Mouse (Mus musculus): ENCODE measurements around the gene Med17. TPM values are rescaled to one million over a fixed set of nuclear protein-coding genes. Genes with fewer than 3 reads are reported as not detected.
A peak's percentile ranks its signal among the peaks of the same experiment; 100 is the strongest.

Med17 gene
- polyA plus RNA-seq, 1 experiment from 2014 or later, result 33.5 TPM

DNA sequence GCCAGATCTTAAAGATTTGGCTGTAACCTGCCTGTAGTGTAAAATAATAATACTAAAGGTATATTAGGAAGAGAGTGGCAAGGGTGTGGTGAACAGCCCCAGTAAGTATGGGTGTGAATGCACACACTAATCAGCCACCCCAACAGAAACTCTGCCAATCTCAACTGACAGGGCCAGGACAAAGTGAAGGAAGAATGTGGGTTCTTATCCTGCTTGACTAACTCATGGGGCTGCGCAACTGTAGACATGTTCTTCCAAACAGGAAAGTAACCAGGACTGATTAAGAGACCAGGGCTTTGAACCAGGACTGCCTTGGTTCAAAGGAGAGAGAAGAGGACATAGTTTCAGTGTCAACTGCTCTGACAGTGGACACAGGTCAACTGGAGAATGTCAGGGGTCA is 37.6 kb downstream of the Med17 start:
- Histone ChIP-seq H3K4me3 (replicated peaks) (no peak overlapping the region), H3K4me2 (no peak overlapping the region; the same call in 1 of the 2 replicates), H3K27me3 (replicated peaks) (no peaks in the 10 kb centered on the region), H3K36me3 (no peaks in the 10 kb centered on the region), H3K27ac (no peak overlapping the region), H3K9me3 (no peaks in the 10 kb centered on the region), H3K4me1 (peaks cover 11% of the 10 kb centered on the region; the same call in 1 of the 2 replicates), H3K9ac (no peak overlapping the region)
- WGBS, result 93% methylated on average over 1 of the region's 1 CpGs
- no peak for ATAC-seq (ENCODE audit: insufficient read depth, low FRiP score, low read depth)

DNA sequence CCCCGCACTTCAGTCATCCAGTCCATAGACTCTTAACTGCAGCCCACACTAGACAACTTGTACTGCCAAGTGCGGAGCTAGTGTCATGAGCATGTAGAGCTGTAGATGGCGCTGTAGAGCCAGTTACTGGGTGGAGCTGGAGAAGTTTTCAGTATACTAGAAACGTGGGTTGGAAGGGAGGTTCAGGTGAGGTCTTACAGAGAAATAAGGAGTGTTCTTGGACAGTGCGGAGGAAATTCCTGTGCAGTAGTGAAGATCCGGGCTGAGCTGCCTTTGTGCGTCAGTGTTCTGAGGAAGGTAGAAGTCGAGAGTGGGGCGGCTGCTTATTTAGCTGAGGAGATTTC is 38.2 kb downstream of the Med17 start:
- 41% methylated on average over 9 of the region's 9 CpGs for WGBS
- Histone ChIP-seq H3K27ac (no peak overlapping the region), H3K9me3 (no peaks in the 10 kb centered on the region), H3K9ac (no peak overlapping the region), H3K4me1 (peaks cover 11% of the 10 kb centered on the region; the same call in 1 of the 2 replicates), H3K27me3 (replicated peaks) (no peaks in the 10 kb centered on the region), H3K36me3 (no peaks in the 10 kb centered on the region), H3K4me2 (peak overlapping the region; percentile 11; the same call in 1 of the 2 replicates), H3K4me3 (replicated peaks) (no peak overlapping the region)
- peak; percentile 15; the same call in 1 of the 2 replicates for ATAC-seq (ENCODE audit: insufficient read depth, low FRiP score, low read depth)

DNA sequence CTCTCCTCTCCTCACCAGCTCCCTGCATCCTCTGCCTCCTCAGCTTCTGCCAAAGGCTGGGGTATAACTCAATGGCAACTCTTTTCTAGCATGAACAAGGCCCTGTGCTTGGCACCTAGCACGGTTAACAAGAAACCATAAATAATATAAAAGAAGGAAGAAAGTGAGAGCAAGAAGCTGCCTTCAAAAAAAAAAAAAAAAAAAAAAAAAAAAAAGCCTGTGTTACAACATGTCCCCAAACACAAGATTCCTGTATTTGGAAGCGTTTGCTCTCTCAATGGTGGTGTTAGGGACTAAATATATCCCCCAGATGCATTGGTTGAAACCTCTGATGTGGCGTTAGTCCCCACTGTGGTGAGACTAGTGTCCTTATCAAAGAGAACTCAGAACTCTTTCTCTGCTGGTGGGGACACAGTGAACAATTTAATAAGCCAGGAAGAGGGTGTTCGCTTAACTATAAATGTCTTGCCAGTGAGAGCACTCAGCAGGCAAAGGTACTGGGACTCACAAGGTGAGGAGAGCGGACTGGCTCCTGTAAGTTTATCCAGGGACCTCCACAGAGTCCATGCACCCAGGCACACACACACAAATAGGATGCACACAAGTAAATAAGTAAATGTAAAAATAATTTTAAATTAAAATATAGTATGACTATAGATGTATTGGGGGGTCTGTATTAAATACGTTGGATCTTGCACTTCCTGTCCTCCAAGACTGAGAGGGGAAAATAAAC is 38.7 kb downstream of the Med17 start:
- ATAC-seq (ENCODE audit: insufficient read depth, low FRiP score, low read depth), result no peak
- H3K4me3 ChIP-seq (replicated peaks), result no peak overlapping the region
- WGBS, result 62% methylated on average over 6 of the region's 6 CpGs
- H3K4me2 ChIP-seq, result no peak overlapping the region
- H3K9ac ChIP-seq, result no peak overlapping the region
- no peaks in the 10 kb centered on the region for H3K9me3 ChIP-seq
- no peaks in the 10 kb centered on the region for H3K27me3 ChIP-seq (replicated peaks)
- no peak overlapping the region for H3K27ac ChIP-seq
- H3K36me3 ChIP-seq, result no peaks in the 10 kb centered on the region
- peaks cover 11% of the 10 kb centered on the region; the same call in 1 of the 2 replicates for H3K4me1 ChIP-seq

DNA sequence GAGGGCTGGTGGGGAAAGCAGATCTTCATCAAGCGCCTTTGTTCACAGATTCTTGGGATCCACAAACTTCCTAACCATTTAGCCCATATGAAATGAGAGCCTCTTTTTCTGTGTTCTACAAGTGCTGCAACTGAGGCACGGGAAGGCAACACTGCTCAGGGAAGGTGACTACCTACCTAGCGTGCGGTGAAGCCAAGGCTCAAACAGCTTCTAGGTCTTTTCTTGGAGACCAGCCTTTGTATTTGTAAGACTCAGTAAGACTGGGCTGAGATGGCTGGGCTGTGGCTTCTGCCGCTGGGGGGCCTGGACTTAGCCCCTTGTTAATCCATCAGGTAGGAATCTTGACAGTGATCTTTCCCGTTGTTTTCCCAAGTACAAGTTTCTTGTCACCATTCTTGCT is 39.7 kb downstream of the Med17 start:
- peak overlapping the region; percentile 93; the same call in 1 of the 2 replicates for H3K4me2 ChIP-seq
- H3K36me3 ChIP-seq, result no peaks in the 10 kb centered on the region
- H3K9ac ChIP-seq, result no peak overlapping the region
- ATAC-seq (ENCODE audit: insufficient read depth, low FRiP score, low read depth), result no peak
- H3K4me3 ChIP-seq (replicated peaks), result no peak overlapping the region
- 89% methylated on average over 6 of the region's 6 CpGs for WGBS
- H3K9me3 ChIP-seq, result no peaks in the 10 kb centered on the region
- H3K27ac ChIP-seq, result no peak overlapping the region
- peaks cover 11% of the 10 kb centered on the region; the same call in 1 of the 2 replicates for H3K4me1 ChIP-seq
- no peaks in the 10 kb centered on the region for H3K27me3 ChIP-seq (replicated peaks)

DNA sequence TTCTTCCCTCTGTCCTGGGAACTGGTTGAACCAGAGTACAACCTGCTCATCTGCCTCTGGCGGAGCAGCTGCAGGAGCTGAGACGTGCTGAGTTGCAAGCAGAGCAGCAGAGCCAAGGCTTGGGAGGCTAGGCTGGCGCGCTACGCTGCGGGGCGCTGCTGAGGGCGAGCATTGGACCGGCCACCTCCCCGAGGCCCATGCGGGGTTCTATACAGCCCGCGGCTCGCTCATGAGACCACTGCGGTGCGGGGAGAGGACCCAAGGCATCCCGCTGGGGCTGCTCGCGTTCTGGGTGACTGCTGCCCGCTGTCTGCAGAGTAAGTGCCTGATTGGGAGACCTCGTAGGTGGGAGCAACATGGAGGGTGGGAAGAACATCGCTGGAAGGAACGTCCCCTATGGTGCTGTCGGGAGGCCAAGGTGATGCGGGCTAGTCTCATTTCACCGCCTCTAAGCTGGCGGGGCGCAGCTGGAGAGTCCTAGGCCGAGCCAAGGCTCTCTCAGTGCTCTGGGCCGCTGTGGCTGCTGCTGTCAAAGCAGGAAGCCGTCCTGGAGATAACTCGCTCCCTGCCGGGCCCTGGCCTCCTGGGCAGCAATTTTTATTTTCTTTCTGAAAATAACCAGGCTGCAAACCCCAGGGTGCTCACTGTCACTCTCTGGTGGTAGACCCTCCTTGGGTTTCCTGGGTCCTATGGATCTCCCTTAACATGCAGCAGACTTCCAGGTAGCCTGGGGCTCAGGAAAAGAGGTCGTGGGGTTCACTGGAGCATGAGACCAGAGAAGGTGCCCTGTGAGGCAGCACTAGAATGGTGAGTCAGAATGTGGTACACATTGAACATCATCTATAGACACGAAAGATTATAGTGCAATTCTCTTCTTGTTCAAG is 40.4 kb downstream of the Med17 start, which contains the start of gene Vstm5:
Gene Vstm5, plus strand, starts transcription at position 4 of the 884 bp plus-strand sequence.
- WGBS, result 6% methylated on average over 35 of the region's 35 CpGs
- Histone ChIP-seq H3K27ac (peak within 1 kb of the TSS; percentile 41; the same call in 1 of the 2 replicates), H3K36me3 (no peaks in the 10 kb centered on the region), H3K9me3 (no peaks in the 10 kb centered on the region), H3K4me3 (replicated peaks) (peak within 1 kb of the TSS; percentile 50), H3K4me2 (peak within 1 kb of the TSS; percentile 93), H3K9ac (peak within 1 kb of the TSS; percentile 45; the same call in 1 of the 2 replicates), H3K4me1 (peaks cover 11% of the 10 kb centered on the region; the same call in 1 of the 2 replicates), H3K27me3 (replicated peaks) (no peaks in the 10 kb centered on the region)
- peak; percentile 67 for ATAC-seq (ENCODE audit: insufficient read depth, low FRiP score, low read depth)

DNA sequence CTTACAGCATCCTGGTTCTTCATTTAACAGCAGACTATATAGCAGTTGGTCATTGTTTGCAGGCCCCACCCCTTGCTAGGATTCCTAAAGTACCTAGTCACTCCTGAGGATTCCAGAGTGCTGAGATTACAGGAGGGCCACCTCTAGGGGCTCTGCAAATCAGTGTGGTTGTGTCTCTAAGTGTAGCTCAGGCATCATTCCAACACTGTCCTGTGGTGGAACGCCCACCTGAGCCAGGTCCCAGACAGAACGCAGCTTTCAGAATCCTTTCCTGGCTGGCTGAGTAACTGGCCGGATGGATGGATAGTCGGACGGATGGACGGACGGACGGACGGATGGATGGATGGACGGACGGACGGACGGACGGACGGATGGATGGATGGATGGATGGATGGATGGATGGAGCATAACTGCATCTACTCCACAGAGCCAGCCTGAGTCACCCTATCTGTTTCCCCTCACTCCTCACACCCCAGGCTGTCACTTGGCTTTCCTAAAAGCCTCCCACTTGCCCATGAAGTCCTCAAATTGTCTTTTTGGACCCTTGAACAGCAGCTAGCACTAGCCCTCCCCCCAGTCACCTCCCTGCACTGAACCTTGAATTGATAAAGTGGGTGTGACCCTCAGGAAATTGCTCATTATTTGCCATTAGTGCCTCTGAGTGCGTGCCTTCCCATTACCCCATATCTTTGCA is 41.3 kb downstream of the Med17 start:
- H3K9ac ChIP-seq, result peak overlapping the region; percentile 45; the same call in 1 of the 2 replicates
- H3K27ac ChIP-seq, result peak overlapping the region; percentile 41; the same call in 1 of the 2 replicates
- peaks cover 11% of the 10 kb centered on the region; the same call in 1 of the 2 replicates for H3K4me1 ChIP-seq
- peak overlapping the region; percentile 93 for H3K4me2 ChIP-seq
- H3K36me3 ChIP-seq, result no peaks in the 10 kb centered on the region
- H3K9me3 ChIP-seq, result no peaks in the 10 kb centered on the region
- H3K27me3 ChIP-seq (replicated peaks), result no peaks in the 10 kb centered on the region
- ATAC-seq (ENCODE audit: insufficient read depth, low FRiP score, low read depth), result peak; percentile 52
- peak overlapping the region; percentile 50 for H3K4me3 ChIP-seq (replicated peaks)
- 74% methylated on average over 16 of the region's 16 CpGs for WGBS

DNA sequence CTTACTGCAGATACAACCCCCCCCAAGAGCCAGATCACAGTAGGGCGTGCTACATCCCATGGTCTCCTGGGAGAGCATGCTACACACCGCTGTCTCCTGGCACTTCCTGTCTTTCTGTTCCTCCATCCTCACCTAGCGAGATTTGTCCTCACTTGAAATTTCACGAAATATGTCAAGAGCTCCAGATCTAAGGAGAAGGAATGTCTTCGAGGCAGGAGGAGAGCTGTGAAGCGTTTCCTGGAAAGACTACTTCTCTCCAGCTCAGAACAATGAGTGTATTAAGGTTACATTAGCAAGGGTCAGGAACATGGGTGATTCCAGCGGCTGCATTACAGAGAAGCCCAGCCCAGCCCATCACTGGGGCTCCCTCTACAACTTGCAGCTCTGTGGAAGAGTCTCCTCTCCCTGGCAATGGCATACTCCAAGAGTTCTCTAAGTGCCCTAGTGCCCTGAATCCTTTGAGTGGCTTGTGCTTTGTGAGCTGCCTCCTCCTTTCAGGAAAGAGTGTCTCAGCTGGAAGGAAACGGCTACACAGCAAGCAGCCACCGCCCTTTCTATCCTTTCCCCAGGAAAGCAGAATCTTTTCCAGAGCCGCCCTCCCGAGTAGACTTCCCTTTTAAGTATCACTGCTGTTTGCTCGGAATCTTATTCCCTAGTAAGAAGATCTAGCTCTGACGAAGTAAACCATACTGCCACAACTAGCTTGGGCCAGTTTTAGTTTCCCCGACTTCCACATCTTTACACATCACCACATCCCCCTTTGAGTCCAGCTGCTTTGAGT is 42.0 kb downstream of the Med17 start:
- Histone ChIP-seq H3K27me3 (replicated peaks) (no peaks in the 10 kb centered on the region), H3K9ac (no peak overlapping the region), H3K9me3 (no peaks in the 10 kb centered on the region), H3K27ac (no peak overlapping the region), H3K4me2 (no peak overlapping the region), H3K4me1 (peaks cover 11% of the 10 kb centered on the region; the same call in 1 of the 2 replicates), H3K36me3 (no peaks in the 10 kb centered on the region), H3K4me3 (replicated peaks) (no peak overlapping the region)
- ATAC-seq (ENCODE audit: insufficient read depth, low FRiP score, low read depth), result no peak
- 56% methylated on average over 14 of the region's 14 CpGs for WGBS

DNA sequence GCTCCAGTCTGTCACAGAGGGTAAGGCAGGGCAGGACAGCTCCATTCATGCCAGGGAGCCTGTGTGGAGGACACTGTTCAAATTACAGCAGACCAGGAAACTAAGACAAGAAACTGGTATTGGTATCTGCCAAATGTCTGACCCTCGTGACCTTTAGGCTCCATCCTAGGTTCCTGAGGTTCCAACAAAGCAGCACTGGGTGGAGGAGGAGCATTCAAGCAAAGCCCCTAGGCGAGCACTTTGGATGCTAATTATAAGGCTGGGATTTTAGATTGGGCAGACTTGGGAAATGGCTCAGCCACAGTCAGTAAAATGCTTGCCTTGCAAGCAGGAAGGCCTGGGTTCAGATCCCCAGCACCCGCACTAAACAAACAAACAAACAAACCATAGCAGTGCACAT is 43.7 kb downstream of the Med17 start:
- WGBS, result 80% methylated on average over 3 of the region's 3 CpGs

DNA sequence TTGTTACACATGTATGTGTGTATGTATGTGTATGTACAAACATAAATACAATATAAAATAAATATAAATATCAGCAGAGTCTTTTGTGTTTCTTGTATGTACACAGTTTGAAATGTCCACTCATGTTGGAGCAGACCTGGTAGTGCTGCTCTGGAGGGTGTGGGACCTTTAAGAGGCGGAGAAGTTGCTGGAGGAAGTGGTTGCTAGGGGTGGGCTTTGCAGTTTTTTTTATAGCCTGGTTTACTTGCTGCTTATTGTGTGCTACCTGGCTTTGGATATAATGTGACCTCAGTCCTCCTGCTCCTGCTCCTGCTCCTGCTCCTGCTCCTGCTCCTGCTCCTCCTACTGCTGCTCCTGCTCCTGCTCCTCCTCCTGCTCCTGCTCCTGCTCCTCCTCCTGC is 46.1 kb downstream of the Med17 start:
- Histone ChIP-seq H3K36me3 (no peaks in the 10 kb centered on the region), H3K4me3 (replicated peaks) (no peak overlapping the region), H3K4me1 (0 out of 2 replicates have a peak, but pooled peaks cover 3% of the 10 kb centered on the region), H3K9me3 (no peaks in the 10 kb centered on the region), H3K9ac (no peak overlapping the region), H3K27me3 (replicated peaks) (no peaks in the 10 kb centered on the region), H3K27ac (no peak overlapping the region), H3K4me2 (no peak overlapping the region)
- no peak for ATAC-seq (ENCODE audit: insufficient read depth, low FRiP score, low read depth)
- WGBS, result 89% methylated on average over 1 of the region's 1 CpGs

More for the DNA sequence above, 43.7 kb downstream of the Med17 start:
- H3K4me3 ChIP-seq (replicated peaks), result no peak overlapping the region
- H3K9me3 ChIP-seq, result no peaks in the 10 kb centered on the region
- H3K27ac ChIP-seq, result no peak overlapping the region
- no peaks in the 10 kb centered on the region for H3K36me3 ChIP-seq
- H3K4me2 ChIP-seq, result no peak overlapping the region
- peaks cover 11% of the 10 kb centered on the region; the same call in 1 of the 2 replicates for H3K4me1 ChIP-seq
- no peak overlapping the region for H3K9ac ChIP-seq
- no peak for ATAC-seq (ENCODE audit: insufficient read depth, low FRiP score, low read depth)
- H3K27me3 ChIP-seq (replicated peaks), result no peaks in the 10 kb centered on the region

DNA sequence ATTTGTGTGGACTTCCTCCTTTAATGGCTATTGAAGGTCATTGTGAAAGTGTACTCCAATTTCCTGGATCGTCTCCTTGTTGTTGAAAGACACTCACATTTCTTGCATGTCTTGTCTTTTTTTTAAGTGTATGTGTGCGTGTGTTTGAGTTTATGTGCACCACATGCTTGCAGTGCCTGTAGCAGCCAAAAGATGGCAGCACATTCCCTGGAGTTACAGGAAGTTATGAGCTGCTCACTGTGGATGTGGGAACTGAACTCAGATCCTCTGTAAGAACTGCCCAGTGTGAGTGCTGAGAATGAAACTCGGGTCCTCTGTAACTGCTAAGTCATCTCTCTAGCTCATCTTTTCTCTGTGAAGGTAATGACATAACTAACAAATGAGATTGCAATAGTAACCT is 47.3 kb downstream of the Med17 start:
- Histone ChIP-seq H3K27ac (no peak overlapping the region), H3K9ac (no peak overlapping the region), H3K4me3 (replicated peaks) (no peak overlapping the region), H3K4me1 (no peaks in the 10 kb centered on the region), H3K4me2 (no peak overlapping the region), H3K9me3 (no peaks in the 10 kb centered on the region), H3K36me3 (no peaks in the 10 kb centered on the region), H3K27me3 (replicated peaks) (no peaks in the 10 kb centered on the region)
- 86% methylated on average over 3 of the region's 3 CpGs for WGBS
- ATAC-seq (ENCODE audit: insufficient read depth, low FRiP score, low read depth), result no peak

DNA sequence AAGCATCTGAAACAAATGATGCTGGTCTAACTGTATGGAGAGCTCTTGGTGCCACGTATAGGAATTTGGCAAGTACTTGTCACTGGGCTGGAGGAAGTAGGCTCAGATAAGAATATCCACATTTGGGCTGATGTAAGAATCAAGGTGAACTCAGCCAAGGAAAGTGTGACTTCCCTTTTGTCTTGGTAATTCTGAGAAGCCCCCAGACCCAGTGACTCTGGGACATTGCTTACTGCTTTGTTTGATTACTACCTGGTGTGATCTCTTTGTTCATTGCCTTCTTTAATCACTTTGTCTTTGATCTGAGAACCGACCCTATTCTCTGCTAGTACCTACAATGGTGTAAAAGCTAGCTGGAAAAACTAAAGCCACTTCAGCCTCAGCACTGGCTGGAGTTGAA is 54.8 kb downstream of the Med17 start:
- Histone ChIP-seq H3K36me3 (no peaks in the 10 kb centered on the region), H3K4me2 (no peak overlapping the region), H3K4me1 (no peaks in the 10 kb centered on the region), H3K9ac (no peak overlapping the region), H3K9me3 (no peaks in the 10 kb centered on the region), H3K27me3 (replicated peaks) (no peaks in the 10 kb centered on the region), H3K27ac (no peak overlapping the region), H3K4me3 (replicated peaks) (no peak overlapping the region)
- ATAC-seq (ENCODE audit: insufficient read depth, low FRiP score, low read depth), result no peak
- WGBS, result 38% methylated on average over 2 of the region's 2 CpGs
